Mouse (Mus musculus) layer of hippocampus, adult 8-10 months (tissue): ENCODE measurements around the gene Hils1. TPM values are rescaled to one million over a fixed set of nuclear protein-coding genes. Genes with fewer than 3 reads are reported as not detected.

ENCODE experiments used
- DNase-seq, 2 experiments: peaks; one replicate each; pipeline ENCODE4 v3.0.0; 2022; ENCODE audit warnings: low spot score in 2 of 2
- total RNA-seq, 4 experiments: library from RNA; stranded (reverse); gene quantifications; 2 replicates each; pipeline ENCODE4 v1.2.4; 2022

Gene Hils1
- total RNA-seq, 4 experiments from 2014 or later = not detected

DNA sequence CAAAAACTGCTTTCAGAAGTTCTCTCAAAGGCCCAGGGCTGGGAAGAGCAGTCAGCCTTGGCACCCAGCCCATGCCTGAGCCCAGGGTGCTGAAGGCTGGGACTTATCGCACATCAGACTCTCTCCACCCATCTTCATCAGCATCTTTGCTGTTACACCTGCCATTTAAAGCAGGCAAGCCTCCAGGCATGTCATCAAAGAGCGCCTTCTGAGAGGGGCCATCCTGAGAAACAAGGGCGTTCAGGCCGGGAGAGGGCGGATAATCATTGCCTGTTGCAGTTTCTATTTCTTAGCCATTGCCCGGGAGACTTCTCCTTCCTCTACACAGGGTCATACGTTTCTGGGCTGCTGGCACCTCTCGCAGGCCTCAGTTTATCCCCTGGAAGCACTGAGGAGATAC, 20.5 kb downstream of the Hils1 start:
- DNase-seq = peak in 1 of 2 experiments; percentile 18

DNA sequence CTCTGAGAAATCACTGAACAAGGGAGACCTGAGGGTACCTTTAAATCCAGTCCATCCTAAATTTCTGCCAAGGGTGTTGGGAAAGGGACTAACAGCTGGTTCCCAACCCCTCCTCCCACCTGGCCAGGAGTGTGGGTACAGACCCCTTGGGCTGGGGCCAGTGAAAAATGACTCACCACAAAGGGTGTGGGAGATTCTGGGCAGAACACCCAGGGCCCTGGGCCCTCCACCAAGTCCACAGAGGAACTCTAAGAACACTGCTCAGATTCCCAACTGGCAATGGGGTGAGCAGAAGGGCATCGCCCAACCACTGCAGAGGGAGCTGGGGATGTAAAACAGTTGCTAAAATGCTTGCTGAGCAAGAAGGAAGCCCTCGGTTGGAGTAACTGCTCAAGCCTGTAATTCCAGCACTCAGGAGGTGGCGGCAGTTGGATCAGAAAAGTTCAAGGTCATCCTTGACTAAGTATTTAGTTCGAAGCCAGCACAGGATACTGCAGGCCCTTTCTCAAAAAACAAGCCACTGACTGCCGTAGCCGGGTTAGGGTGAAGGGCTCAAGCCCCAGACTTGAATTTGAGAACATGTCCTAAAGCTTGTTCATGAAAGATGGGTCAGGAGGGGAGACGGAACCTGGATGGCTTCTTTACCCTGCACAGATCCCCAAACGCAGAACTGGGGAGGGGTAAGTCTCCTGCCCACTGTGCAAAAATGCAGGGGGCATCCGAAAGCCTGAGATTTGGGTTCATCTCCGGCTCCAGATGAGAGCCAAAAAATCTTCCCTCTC, 21.6 kb downstream of the Hils1 start:
- DNase-seq = peak in 1 of 2 experiments; percentile 50

DNA sequence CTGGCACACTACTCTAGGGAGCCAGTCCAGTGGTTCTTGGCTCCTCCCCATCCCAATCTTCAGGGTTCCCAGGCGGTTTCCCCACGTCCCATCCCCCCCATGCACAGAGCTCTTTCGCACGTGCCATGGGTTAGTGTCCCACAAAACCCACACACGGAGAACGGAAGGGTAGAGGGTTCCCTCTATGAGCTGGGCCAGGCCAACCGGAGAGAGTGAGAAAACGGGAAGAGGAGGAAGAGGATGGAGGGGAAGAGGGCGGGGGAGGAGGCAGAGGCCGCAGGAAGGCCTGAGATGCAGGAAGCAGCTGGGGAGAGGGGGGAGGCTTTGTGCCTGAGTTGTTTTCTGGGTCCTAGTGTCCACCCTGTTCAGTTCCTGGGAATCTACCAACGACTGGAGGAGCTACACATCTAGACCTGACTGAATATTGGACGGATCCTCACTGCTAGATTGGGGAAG, 22.2 kb downstream of the Hils1 start:
- DNase-seq = peak; percentile 81 to 84

DNA sequence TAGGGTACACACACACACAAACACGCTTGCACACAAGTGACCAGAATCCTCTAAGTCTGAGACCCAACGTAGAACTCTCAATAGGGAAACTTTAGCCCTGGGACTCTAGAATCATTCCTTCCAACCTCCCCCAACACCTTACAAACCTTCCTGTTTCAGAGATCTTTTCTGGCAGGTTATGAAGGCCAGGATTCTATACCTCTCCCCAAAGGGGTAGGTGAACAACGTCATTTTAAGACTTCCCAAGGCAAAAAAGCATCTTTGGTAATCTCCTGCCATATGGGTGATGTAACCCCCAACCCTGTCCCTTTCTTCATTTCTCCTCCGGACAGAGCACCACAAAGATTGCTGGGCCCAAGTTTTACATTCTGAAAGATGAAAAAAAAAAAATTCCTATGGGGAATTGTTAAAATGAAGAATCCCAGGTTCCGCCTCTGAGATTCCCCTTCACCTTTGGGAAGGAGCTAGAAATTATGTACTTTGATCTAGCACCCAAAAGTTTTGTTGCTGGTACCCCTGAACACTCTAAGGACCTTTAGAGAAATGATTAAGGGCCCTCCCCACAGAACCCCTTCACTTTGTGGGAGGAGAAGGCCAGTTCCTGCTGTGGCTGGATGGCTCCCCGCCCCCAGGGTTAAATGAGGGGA, 22.8 kb downstream of the Hils1 start:
- DNase-seq = no peak

DNA sequence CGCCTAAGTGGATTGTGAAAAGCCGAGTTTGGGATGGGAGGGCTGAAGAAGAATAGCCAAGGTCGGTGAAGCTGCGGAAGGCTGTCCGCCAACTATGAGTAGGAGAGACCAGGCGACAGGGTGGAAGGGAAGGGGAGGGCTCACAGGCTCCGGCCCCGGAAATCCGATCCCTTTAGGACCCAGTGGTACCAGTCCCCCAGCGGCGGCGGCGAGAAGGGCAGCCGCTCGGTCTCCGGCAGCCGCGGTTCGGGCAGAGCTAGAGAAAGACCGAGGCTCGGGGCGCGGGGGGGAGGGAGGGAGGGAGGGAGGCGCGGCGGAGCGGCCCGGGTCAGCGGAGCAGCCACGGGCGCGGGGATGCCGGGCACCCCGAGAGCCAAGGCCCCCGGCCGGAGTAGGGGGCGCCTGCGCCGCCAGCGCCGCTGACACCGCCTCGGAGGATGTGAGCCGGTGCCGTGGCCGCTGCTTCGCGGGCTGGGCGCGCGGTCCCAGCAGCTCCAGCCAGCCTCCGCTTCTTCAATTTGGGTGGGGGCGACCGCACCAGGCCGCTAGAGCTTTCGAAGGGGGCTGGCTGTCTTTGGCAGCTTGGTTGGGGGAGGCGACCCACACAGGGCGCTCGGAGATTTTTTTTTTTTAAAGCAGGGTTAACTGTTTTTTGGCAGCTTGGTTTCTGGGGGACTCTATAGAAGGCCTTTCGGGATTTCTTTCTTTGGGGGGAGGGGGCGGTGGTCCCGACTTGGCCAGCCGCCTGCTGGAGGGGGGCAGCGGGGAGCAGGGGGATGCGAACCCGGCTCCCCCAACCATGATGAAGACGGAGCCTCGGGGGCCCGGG, 23.6 kb downstream of the Hils1 start, which contains the start of gene Ppp1r9b:
TSS of gene Ppp1r9b (plus strand) at position 287 of the 829 bp plus-strand sequence.
- peak; percentile 86 to 88 for DNase-seq

DNA sequence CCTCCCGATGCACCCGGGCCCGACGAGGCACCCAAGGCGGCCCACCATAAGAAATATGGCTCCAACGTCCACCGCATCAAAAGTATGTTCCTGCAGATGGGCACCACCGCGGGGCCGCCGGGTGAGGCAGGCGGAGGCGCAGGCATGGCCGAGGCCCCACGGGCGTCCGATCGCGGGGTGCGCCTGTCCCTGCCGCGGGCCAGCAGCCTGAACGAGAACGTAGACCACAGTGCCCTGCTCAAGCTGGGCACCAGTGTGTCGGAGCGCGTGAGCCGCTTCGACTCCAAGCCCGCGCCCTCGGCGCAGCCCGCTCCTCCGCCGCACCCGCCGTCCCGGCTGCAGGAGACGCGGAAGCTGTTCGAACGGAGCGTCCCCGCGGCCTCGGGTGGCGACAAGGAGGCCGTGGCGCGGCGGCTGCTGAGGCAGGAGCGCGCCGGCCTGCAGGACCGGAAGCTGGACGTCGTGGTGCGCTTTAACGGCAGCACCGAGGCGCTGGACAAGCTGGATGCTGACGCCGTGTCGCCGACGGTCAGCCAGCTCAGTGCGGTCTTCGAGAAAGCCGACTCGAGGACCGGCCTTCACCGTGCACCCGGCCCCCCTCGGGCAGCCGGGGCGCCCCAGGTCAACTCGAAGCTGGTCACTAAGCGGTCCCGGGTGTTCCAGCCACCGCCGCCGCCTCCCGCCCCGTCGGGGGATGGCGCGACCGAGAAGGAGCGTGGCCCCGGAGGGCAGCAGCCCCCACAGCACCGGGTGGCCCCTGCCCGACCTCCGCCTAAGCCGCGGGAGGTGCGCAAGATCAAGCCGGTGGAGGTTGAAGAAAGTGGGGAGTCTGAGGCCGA, 24.5 kb downstream of the Hils1 start:
- no peak for DNase-seq

DNA sequence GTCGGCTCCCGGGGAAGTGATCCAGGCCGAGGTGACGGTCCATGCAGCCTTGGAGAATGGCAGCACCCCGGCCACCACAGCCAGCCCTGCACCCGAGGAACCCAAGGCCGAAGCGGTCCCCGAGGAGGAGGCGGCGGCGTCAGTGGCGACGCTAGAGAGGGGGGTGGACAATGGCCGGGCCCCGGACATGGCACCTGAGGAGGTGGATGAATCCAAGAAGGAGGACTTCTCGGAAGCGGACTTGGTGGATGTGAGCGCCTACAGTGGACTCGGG, 25.0 kb downstream of the Hils1 start:
- DNase-seq = no peak

DNA sequence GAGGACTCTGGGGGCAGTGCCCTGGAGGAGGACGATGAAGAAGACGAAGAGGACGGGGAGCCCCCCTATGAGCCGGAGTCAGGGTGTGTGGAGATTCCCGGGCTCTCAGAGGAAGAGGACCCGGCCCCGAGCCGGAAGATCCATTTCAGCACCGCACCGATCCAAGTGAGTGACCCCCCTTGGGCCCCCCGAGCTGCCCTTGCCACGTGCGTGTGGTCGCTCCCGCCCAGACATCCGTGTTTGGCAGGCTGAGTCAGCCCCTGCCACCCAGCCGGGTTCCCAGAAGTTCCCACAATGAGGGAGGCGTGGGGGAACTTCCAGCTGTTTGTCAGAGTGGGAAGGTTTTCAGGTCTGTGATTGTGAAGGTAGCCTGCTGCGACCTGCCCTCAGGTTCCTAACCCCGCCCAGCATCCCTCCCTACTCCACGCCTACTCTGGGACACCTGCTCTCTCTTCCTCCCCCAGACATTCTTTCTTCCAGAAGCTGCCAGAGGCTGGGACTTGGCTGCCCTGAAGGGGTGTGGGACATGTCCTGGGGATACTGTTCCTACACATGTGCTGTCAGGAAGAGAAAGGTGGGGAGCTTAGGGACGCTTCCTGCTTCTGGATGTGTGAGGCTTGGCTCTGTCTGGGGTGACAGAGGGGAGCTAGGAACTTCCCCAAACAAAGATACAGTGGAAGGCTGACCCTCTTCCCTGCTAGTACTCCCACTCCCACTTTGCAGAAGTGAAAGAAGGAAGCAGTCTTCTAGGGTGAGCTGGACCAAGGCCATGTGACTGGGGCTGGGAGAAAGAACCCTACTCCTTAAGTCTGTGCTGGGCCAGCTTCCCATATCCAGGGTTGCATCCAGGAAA, 25.6 kb downstream of the Hils1 start:
- DNase-seq = no peak

DNA sequence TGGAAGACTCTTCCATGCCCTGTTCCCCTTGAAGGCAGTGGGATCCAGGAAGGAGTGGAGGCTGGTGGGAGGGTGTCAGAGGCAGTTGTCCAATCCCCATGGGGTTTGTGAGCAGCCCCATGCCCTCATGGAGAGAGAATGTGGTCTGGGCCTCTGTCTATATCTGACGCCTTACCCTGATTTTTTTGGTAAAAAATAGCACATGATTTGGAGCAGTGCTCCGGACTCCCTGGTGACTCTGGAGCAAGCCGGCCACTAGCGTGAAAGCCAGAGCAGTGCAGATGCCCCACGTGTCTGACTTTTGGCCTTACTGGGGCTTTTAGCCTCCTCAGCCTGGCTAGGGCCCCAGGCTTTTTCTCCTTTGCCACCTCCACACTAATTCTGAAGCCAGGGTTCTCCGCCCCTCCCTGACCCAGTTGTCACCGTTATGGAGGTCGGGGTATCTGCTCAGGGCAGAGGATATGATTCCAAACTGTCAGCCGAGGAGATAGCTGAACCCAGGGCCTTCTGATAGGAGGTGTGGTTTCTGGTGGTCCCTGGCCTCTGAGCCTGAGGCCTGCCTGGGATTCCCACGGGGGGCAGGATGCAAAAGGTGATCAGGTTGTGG, 26.9 kb downstream of the Hils1 start:
- no peak for DNase-seq

DNA sequence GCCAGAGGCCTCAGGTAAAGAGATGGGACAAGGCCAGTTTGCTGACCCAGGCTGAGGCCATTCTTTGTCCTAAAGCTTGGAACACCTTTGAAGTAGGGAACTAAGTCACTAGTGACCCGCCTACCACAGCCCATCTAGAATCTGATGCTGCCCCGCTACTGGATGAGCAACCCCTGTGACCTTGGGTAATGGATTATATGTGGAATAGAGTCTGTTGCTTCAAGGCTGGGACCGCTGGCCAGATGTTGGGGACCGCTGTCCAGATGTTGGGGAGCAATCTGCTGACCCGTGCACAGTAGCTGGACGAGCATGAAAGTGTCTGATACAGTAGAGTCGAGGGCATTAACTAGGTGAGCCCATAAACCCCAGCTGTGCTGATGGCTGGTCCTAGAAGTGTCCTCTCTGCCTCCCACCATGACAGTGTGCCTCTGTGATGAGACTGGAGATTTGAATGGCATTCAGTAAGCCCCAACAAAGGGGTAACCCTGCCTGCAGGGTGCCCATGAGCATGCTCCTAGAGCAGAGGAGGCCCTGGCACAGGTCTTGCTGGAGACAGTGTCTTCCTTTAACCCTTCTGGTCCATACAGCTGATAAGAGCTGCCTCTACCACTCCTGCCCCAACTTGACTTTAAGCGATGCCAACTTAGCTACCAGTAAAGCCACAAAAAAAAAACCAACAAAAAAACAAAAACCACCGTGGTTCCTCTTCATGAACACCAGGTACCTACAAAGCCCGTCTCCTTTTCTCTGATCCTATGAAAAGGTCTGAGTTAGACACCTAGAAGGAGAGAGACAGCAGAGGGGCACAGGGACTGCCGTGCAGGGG, 27.8 kb downstream of the Hils1 start:
- DNase-seq = no peak

DNA sequence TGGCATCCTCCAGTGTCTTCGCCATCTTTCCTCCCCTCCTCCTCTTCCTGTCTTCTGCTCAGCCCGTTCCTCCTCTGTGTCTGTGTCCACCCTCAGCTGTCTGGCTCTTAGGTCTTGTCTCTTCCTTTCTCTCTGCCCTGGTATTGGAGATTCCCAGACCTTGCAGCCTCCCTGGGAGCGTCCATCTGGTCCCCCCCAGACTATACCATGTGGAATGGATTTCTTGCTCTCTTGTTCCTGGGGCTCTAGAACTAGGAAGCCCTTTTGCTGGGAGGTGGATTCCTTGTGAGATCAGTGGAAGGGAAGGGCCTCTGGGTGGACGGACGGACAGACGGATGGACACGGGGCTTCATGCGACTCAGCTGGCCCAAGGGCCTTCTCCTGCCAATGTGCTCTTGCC, 28.7 kb downstream of the Hils1 start:
- no peak for DNase-seq

DNA sequence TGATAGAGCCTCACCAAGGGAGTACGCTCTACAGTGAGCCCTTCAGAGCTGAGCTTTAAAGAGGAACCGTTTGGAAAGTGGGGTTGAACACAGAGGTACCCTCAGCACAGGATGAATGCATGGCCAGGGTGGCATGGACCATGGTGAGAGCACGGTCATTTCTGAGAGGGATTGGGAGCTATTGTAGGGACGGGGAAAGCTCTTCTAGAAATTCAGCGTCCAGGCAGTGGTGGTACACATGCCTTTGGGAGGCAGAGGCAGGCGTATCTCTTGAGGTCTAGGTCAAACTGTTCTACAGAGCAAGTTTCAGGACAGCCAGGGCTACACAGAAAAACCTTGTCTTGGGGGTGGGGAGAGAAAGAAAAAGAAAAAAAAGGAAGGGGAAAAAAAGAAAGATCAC, 29.6 kb downstream of the Hils1 start:
- no peak for DNase-seq

DNA sequence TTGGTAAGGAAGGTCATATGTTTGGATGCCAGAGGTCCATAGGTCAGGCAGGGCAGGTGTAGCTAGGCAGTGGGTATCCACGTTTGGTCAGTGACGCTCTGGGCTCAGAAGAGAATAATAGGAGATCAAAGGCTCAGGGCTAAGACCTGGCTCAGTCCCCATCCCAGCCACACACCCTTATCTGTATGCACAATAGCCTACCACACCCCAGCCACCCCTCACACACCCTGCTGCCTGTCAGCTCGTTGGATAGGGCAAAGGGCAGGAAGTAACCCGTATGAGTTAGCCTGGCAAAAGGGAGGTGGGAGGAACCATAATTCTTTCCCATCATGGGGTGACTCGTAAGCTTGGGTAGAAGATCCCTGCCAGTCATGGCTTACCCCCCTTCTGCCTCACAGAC, 30.2 kb downstream of the Hils1 start:
- DNase-seq = no peak

DNA sequence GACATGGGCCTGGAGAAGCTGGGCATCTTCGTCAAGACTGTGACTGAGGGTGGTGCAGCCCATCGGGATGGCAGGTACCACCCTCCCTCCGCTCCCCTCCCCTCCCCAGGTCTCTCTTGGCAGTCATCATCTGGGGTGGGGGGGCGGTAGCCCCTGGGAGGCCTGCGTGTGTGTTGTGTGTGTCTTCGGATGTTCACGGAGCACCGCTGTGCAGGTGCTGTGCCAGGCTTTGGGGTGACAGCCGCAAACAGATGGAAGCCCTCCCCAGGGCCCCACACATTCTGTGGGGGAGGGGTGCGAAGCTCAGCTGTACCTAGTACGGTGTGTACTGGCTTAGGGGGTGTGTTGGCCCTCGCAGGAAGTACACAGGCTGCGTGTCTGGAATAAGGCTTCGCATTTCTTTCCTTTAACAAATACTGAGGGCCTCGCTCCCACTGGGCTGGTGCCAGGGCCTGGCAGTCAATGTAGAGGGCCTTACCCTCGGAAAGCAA, 30.7 kb downstream of the Hils1 start:
- DNase-seq = peak in 1 of 2 experiments; percentile 76

DNA sequence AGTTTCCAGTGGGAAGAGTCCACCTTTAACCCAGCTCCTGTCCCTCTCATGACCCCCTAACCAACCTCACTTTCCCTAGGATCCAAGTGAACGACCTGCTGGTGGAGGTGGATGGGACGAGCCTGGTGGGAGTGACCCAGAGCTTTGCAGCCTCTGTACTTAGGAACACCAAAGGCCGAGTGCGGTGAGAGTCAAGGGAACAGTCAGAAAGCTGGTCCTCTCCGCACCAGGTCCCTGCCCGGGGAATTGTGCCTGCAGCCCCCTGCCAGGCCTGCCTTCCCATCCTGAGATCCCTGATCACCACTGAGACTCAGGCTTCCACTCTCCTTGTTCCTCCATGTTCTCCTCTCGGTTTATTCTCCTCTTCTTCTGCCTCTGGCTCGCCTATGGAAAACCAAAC, 32.7 kb downstream of the Hils1 start:
- DNase-seq = no peak

DNA sequence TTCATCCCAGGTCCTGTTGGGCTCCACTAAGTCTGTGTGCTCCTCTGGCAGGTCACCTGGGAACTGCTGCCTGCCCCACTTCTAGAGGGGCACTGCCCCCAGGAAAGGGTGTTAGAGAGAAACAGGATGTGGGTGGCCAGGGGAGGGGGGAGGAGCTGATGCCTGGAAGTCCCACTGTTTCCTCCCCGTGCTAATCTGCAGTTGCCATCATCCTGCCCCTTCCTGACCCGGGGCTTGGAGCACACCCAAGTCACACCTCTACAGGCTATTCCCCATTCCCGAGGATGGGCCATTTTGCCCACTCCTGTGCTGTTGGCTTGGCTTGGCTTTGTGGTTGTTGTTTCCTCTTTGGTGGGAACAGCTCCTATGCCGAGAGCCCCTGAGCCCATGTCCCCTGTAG, 33.2 kb downstream of the Hils1 start:
- no peak for DNase-seq

DNA sequence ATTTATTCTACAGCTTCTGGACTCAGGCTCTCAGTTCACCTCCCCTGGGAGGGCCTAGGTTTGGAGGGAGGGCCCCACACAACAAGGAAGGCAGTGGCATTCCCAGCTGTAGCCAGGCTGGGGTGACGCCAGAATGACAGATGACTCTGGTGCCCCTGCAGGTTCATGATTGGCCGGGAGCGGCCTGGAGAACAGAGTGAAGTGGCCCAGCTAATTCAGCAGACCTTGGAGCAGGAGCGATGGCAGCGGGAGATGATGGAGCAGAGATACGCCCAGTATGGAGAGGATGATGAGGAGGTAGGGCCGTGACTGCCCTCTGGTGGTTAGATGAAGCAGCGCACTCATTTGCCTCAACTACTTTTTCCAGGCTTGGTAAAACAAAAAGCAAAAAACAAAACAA, 33.7 kb downstream of the Hils1 start:
- DNase-seq = peak; percentile 67 to 72

DNA sequence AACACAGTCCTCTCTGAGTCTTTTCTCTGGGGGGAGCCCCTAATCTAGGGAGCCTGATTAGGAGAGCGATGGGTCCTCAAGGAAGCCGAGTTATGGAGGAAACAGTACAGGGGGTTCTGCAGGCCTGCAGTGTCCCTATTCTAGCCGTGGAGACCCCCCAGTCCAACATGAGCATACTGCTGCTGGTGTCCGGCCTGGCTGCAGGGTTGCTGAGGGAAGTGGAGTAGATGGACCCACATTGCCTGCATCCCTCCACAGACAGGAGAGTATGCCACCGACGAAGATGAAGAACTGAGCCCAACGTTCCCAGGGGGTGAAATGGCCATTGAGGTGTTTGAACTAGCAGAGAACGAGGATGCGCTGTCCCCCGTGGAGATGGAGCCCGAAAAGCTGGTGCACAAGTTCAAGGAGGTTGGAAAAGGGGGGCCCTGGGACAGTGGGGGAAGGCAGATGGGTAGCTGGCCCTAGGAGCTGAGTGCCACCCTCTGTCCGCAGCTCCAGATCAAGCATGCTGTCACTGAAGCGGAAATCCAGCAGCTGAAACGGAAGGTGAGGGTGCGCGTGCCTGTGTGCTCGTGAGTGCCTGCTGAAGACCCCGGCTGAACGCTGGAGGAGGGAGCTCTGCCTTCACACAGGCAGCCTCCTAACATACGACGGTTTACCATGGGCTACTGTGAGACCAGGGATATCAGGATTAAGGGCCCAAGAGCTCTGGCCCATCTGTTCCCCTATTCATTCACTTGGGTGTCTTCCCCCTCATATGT, 34.4 kb downstream of the Hils1 start:
- DNase-seq = no peak
